Mouse (Mus musculus) embryo, embryonic 10 days (tissue): ENCODE data around the gene Zmym4.
"Not testable (repeated sequence)": the region's sequence is repeated elsewhere in the genome, so short reads cannot be mapped to it uniquely, and the experiment has no call there.

Experiments
- DNase-seq: peaks from one replicate; pipeline ENCODE4 v3.0.0-alpha.2; 2015; ENCODE audit warnings: low spot score

Zmym4 gene

GRCm38 (mm10) chr4:126967864-126968821, at the start of gene Zmym4:
Zmym4 (minus strand) TSS chr4:126968135.
- DNase-seq, result peak; percentile 95

GRCm38 (mm10) chr4:127016366-127016765, 48.4 kb upstream of the Zmym4 start:
- DNase-seq, result no peak

- DNase-seq, result peak; percentile 93
Observed at GRCm38 (mm10) chr4:127015294-127015993, 47.5 kb upstream of the Zmym4 start.

DNA sequence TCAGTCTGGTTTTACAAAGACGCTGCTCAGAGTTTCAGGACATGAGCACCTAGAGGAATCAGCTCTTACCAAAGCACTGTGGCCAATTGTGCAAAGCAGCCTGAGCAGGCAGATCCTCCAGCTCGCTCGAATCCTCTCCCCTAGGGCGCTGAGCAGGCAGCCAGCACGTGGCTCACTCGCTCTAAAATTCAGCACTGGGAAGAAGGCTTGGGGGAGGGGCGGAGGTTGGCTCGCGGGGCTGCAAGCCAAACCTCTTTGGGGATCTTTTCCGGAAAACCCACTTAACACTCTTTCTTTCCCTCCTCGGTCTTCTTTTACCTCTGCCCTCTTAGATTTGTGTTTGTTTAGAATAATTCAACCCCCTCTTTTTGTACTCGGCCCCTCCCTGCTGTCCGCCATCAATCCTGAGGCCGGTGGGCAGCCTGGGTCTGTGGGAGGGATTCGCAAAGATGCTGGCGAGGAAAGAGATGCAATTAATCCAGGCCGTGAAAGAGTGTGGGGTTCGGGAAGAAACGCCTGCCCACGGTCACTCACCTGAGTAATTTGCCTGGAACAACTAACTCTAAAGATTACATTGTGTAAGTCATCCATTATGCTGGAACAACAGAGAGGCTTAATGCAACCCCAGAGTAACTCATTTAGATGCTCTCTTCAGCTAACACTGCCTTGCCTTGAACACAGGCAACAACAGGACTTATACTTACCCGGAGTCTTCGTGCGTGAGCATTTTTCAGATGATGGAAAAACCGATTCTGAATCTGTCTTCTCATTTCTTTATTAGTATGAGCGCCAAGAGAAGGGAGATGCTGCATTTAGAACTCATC, 37.4 kb upstream of the Zmym4 start:
- peak; percentile 81 for DNase-seq

DNA sequence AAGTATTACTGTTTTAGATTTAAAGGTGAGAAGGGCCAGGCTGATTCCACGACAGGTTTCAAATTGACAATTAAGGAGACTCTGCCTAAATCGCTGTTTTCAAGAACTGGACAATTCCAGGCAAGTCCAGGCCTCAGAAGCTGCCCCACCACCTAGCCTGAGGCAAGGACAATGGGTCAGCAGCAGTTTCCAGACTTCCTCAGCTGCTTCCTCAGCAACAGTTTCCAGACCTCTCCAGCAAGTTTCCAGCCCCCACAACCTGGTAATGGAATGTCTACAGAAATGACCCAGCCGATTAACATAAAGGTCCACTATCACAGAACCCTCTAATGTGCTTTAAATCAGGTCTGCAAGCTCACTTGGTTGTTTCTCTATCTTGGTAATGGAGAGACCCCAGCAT, 36.4 kb upstream of the Zmym4 start:
- DNase-seq, result no peak

DNA sequence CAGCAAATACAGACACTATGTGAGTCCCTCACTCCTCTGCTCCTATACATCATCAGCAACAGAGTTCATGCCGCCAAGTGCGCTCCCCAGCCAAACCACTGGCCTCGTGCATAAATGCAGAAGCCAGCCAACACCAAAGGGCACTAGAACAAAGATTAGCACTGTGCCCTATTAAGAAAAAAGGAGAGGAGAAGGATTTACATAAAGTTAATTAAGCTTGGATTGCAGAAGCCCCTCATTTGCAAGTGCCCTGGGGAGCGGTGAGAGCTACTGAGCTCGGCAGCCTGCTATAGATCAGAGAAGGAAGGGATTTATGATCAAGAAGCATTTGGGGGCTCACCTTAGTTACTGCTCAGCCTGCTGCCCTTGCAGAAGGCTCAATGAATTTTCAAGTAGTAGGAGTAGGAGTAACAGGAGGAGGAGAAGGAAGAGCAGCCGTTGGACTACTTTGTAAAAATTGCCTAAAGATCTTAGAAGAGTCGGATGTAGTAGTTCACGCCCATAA, 32.7 kb upstream of the Zmym4 start:
- DNase-seq, result no peak

DNA sequence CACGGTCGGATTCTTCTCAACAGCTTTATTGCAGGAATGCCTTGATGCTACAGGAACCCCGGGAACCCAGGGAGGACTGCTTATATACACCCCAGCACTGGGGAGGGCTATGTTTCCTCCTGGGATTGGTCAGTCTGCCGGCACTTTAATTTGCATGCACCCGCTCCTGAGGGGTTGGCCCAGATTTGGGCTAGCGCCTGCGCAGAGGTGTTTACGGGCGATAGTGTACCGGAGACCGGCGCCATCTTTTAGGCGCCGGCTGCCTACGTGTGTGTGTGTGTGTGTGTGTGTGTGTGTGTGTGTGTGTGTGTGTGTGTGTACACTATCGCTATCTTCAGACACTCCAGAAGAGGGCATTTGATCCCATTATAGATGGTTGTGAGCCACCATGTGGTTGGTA, 31.4 kb upstream of the Zmym4 start:
- DNase-seq, result not testable (repeated sequence)

DNA sequence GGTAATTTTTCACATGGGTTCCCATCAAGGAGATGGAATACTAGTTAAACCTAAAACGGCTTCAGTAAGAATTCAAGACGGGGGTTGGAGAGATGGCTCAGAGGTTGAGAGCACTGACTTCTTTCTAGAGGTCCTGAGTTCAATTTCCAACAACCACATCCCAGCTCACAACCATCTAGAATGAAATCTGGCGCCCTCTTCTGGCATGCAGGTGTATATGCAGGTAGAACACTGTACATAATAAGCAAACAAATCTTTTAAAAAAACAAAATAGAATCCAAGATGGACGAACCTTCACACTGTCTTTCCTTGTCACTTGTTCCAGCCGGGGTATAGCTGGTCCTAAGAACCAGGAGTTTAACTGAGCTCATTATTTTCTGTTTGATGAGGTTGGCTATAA, 24.4 kb upstream of the Zmym4 start:
- peak; percentile 23 for DNase-seq

GRCm38 (mm10) chr4:126990553-126990952, 22.6 kb upstream of the Zmym4 start:
- no peak for DNase-seq

DNA sequence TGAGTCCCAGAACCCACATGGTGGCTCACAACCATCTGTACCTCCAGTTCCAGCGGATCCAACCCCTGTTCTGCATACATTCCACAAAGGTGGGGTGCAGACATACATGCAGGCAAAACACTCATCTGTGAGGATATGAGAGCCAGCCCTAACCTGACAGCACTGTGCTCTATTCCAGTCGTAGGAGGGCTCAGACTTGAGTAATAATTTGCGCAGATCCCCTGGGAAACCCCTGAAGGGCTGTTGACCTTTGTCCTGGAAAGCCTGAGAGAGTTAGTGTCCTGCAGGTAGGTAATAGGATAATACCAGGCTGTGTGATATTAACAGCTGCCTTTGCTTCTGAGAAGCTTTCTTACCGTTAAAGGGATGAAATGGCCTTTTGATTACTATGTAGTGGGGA, 20.6 kb upstream of the Zmym4 start:
- DNase-seq, result no peak

GRCm38 (mm10) chr4:126986768-126987167, 18.8 kb upstream of the Zmym4 start:
- DNase-seq, result no peak

DNA sequence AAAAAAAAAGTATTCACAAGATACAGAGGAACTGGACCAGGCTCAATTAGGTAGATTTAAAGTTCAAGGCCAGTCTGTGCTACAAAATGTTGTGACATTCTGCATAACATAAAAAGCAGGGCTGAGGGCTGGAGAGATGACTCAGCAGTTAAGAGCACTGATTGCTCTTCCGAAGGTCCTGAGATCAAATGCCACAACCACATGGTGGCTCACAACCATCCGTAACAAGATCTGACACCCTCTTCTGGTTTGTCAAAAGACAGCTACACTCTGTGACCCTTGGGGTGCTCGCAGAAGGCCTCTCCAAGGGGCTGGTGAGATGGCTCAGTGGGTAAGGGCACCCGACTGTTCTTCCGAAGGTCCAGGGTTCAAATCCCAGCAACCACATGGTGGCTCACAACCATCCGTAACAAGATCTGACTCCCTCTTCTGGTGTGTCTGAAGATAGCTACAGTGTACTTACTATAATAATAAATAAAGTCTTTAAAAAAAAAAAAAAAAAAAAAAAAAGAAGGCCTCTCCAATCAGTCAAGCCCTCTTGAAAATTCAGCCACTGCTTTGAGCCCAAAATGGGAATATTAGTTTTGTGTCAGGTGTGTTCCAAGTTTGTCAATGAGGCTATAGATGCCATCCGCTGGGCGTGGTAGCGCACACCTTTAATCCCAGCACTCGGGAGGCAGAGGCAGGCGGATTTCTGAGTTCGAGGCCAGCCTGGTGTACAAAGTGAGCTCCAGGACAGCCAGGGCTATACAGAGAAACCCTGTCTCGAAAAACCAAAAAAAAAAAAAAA, 16.0 kb upstream of the Zmym4 start:
- not testable (repeated sequence) for DNase-seq

- no peak for DNase-seq
Observed at GRCm38 (mm10) chr4:126983321-126983720, 15.4 kb upstream of the Zmym4 start.

- DNase-seq, result no peak
Observed at GRCm38 (mm10) chr4:126978706-126979105, 10.8 kb upstream of the Zmym4 start.

DNA sequence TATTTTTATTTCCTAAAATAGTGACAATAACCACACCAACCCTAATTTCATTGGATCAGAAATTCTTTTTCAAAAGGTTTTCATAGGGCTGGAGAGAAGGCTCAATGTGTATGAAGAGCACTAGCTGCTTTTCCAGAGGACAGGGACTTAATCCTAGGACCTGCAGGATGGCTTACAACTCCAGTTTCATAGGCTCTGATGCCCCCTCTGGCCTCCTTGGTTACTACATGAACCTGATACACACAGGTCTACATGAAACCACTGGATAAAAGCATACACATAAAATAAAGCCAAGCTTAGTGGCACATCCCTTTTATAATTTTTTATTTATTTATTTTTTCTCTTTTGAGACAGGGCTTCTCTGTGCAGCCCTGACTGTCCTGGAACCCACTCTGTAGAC, 9.5 kb upstream of the Zmym4 start:
- peak; percentile 33 for DNase-seq

GRCm38 (mm10) chr4:126967241-126967863, 583 bp downstream of the Zmym4 start:
- DNase-seq, result peak; percentile 60

- DNase-seq, result no peak
Observed at GRCm38 (mm10) chr4:126958682-126959081, 9.3 kb downstream of the Zmym4 start.

DNA sequence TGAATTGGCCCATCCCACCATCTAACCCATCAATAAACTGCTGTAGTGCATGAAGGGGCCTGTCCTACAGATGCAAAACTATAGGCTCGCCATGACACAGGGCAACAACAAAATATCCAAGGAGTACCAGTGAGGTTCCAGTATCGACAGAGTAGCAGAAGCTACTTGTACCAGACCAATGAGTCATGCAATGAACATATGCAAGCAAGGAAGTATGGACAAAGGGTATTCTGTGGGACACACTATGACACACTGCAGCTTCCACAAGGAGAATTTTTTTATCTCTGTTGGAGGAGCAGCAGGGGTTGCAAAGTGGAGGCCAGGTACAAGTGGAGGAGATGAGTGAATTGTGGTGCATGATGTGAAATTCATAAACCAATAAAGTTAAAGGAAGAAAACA, 9.7 kb downstream of the Zmym4 start:
- DNase-seq, result no peak

DNA sequence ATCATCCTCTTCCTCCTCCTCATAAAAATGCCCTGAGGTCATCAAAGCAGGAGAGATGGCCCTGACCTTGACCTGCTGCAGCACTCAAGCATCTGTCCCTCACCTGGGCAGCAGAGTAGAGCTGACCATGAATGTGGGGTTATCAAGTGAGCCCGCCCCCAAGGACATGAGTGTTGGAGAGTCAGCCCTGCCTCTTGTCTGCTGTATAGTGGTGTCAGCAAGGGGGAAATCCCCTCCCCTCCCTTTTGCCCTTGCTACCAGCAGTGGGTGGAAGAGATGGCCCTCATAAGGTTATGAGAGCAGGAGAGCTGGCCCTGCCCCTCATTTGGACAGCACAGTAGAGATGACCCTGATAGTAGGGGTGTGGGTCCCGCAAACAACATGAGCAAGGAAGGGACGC, 10.5 kb downstream of the Zmym4 start:
- no peak for DNase-seq

GRCm38 (mm10) chr4:126950801-126951200, 17.1 kb downstream of the Zmym4 start:
- DNase-seq, result not testable (repeated sequence)

DNA sequence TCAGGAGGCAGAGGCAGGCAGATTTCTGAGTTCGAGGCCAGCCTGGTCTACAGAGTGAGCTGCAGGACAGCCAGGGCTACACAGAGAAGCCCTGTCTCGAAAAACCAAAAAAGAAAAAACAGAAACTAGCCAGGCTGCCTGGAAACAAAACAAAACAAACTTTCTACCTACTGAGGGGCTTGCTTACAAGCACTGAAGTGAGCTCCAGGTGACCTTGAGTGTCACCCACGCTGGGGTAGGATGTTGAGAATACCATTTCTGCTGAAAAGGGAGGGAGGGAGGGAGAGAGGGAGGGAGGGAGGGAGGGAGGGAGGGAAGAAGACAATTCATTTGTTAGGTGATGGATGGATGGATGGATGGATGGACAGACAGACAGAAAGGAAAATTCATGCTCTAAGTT, 24.5 kb downstream of the Zmym4 start:
- DNase-seq, result no peak
